Mouse (Mus musculus): ENCODE results near the gene Slc51b. TPM values are rescaled to one million over a fixed set of nuclear protein-coding genes. Genes with fewer than 3 reads are reported as not detected.
A peak's percentile ranks its signal among the peaks of the same experiment; 100 is the strongest.

Slc51b gene
- not detected in 2 replicates for polyA plus RNA-seq (2014; fragmentation: Nextera tagmentation; extraction: Ambion mirVana)

DNA sequence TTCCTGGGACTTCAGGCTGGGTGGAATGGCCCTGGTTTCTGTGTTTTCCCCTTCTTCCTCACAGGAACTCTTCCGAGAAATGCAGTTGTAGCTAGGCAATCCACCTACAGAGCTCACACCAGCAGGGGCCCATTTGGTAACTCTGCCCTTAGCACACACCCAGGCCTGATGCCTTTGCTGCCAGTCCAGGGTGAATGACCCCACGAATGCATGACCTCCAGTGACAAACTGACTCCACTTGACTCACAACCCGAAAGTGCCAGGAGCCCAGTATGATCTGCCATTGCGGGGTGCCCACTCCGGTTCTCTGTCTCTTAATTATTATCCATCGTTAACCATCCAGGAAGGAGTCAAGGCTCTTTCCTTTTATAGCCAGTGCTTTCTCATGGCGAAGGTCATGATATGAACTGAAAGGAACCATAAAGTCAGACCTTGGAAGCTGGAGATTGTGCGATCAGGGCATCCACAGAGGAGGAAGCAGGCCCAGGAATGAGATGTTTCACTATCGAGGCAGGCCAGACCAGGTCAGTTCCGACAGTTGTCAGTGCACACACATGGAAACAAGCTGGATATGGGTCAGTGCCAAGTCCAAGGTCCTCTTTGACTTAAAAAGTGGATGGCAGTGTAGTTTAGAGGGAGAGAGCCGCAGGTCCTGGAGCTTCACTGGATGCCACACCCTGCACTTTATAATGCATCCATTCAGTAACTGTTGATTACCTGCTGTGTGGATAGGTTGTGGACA is at the start of gene Slc51b:
Gene Slc51b, minus strand, starts transcription at position 196 of the 742 bp plus-strand sequence.
- Histone ChIP-seq H3K4me1 (replicated peaks; ENCODE audit: control insufficient read depth, insufficient read depth, low read length) (no peaks in the 10 kb centered on the region), H3K27me3 (ENCODE audit: control insufficient read depth, insufficient read depth, low read length) (no peaks in the 10 kb centered on the region), H3K9ac (ENCODE audit: low read depth, low read length) (no peak within 1 kb of the TSS), H3K27ac (ENCODE audit: low read depth, low read length) (no peak within 1 kb of the TSS), H3K9me3 (ENCODE audit: control insufficient read depth, low read length) (no peaks in the 10 kb centered on the region), H3K4me3 (ENCODE audit: low read depth, low read length) (no peak within 1 kb of the TSS), H3K4me2 (replicated peaks; ENCODE audit: low read depth, low read length) (no peak within 1 kb of the TSS), H3K36me3 (ENCODE audit: control insufficient read depth, insufficient read depth, low read length) (no peaks in the 10 kb centered on the region)
- ATAC-seq (ENCODE audit: low FRiP score) (no peak), DNase-seq (ENCODE audit: low spot score) (no peak)
- 85% methylated on average over 11 of the region's 11 CpGs for WGBS

DNA sequence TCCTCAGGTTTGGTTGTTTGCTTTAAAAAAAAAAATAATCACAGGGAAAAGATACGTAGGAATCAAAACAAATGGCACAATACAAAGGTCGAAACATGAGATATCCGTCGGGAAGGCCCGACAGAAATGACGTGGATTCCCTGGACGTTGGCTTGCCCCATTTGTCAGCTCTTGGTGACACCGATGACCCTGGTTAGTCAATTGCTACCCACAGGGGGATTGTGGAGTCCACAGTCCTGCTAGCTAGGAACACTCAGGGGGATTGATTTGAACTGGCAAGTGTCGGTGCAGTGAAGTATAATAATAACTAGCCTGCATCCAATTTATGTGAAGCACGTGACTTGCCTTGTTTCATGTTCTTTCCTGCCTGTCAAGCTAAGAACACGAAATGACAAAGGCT is 44.9 kb upstream of the Slc51b start:
- Histone ChIP-seq H3K27me3 (ENCODE audit: control insufficient read depth, insufficient read depth, low read length) (no peaks in the 10 kb centered on the region), H3K4me1 (replicated peaks; ENCODE audit: control insufficient read depth, insufficient read depth, low read length) (no peaks in the 10 kb centered on the region), H3K9me3 (ENCODE audit: control insufficient read depth, low read length) (no peaks in the 10 kb centered on the region), H3K27ac (ENCODE audit: low read depth, low read length) (0 out of 2 replicates have a peak overlapping the region, but pooled peaks have one; percentile 18), H3K9ac (ENCODE audit: low read depth, low read length) (no peak overlapping the region), H3K4me2 (replicated peaks; ENCODE audit: low read depth, low read length) (no peak overlapping the region), H3K4me3 (ENCODE audit: low read depth, low read length) (no peak overlapping the region), H3K36me3 (ENCODE audit: control insufficient read depth, insufficient read depth, low read length) (no peaks in the 10 kb centered on the region)
- ATAC-seq (ENCODE audit: low FRiP score) (no peak), DNase-seq (ENCODE audit: low spot score) (peak; percentile 26)
- WGBS = 43% methylated on average over 11 of the region's 11 CpGs

DNA sequence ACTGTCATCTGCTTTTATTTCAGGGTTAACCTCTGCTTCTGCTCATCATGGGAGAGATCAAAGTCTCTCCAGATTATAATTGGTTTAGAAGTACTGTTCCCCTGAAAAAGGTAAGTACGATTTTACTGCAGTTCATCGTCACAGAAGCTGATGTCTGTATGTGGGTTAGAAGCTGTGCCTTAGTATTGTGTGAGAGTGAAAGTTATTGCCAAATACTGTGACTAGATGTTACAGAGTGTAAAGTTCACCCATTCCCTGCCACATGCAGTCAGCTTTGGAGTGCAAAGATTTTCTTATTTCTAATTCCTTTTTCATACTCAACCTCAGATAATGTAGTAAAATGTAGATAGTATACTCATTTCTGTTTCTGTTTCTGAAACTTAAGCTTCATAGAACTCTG is 42.5 kb upstream of the Slc51b start:
- H3K27me3 ChIP-seq (ENCODE audit: control insufficient read depth, insufficient read depth, low read length) = no peaks in the 10 kb centered on the region
- H3K4me3 ChIP-seq (ENCODE audit: low read depth, low read length) = no peak overlapping the region
- WGBS = 91% methylated on average over 2 of the region's 2 CpGs
- H3K36me3 ChIP-seq (ENCODE audit: control insufficient read depth, insufficient read depth, low read length) = no peaks in the 10 kb centered on the region
- no peaks in the 10 kb centered on the region for H3K9me3 ChIP-seq (ENCODE audit: control insufficient read depth, low read length)
- H3K27ac ChIP-seq (ENCODE audit: low read depth, low read length) = no peak overlapping the region
- DNase-seq (ENCODE audit: low spot score) (no peak), ATAC-seq (ENCODE audit: low FRiP score) (no peak)
- no peak overlapping the region for H3K4me2 ChIP-seq (replicated peaks; ENCODE audit: low read depth, low read length)
- H3K4me1 ChIP-seq (replicated peaks; ENCODE audit: control insufficient read depth, insufficient read depth, low read length) = peaks cover 6% of the 10 kb centered on the region
- H3K9ac ChIP-seq (ENCODE audit: low read depth, low read length) = no peak overlapping the region

DNA sequence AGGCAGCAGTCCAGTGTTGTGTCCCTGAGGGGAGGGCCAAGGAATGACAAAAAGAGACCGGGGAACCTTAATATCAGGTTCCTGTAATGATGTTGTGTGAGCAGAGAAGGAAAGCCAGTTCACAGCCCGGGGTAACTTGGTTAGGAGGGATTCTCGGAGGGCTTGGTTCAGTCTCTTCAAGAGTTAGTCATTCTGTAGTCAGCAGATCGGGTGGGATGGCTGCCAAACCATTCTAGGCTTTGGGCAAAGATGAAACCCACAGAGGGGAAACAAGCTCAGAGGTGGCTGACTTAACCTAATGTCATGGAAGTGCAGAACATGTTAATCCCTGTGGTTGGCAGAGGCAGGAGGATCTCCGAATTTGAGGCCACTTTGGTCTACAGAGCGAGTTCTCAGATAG is 41.4 kb upstream of the Slc51b start:
- ATAC-seq (ENCODE audit: low FRiP score) (no peak), DNase-seq (ENCODE audit: low spot score) (no peak)
- Histone ChIP-seq H3K9ac (ENCODE audit: low read depth, low read length) (no peak overlapping the region), H3K4me2 (replicated peaks; ENCODE audit: low read depth, low read length) (no peak overlapping the region), H3K36me3 (ENCODE audit: control insufficient read depth, insufficient read depth, low read length) (no peaks in the 10 kb centered on the region), H3K4me1 (replicated peaks; ENCODE audit: control insufficient read depth, insufficient read depth, low read length) (peaks cover 7% of the 10 kb centered on the region), H3K9me3 (ENCODE audit: control insufficient read depth, low read length) (no peaks in the 10 kb centered on the region), H3K27ac (ENCODE audit: low read depth, low read length) (no peak overlapping the region), H3K27me3 (ENCODE audit: control insufficient read depth, insufficient read depth, low read length) (no peaks in the 10 kb centered on the region), H3K4me3 (ENCODE audit: low read depth, low read length) (no peak overlapping the region)
- WGBS = 96% methylated on average over 6 of the region's 6 CpGs

DNA sequence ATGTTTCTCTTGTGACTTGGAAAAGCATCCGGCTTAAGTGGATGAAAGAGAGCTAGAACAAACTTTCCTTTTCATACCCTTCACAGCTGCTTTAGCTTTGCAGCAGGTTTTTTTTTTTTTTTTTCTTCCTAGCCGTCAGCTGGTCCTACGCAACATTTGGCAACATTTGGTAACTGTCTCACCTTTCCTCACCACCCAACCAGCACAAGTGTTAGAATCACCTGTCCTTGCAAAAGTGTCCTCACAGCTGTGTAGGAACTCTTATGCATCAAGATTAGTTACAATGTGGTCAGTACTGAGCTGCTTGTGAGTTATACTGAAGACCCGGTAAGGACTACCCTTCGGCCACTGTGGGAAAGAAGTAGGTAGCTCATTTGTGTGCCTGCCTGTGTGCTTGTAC is 39.8 kb upstream of the Slc51b start:
- H3K27me3 ChIP-seq (ENCODE audit: control insufficient read depth, insufficient read depth, low read length) = no peaks in the 10 kb centered on the region
- no peak overlapping the region for H3K27ac ChIP-seq (ENCODE audit: low read depth, low read length)
- no peak overlapping the region for H3K4me3 ChIP-seq (ENCODE audit: low read depth, low read length)
- H3K9me3 ChIP-seq (ENCODE audit: control insufficient read depth, low read length) = no peaks in the 10 kb centered on the region
- H3K4me2 ChIP-seq (replicated peaks; ENCODE audit: low read depth, low read length) = no peak overlapping the region
- ATAC-seq (ENCODE audit: low FRiP score) = no peak
- peaks cover 7% of the 10 kb centered on the region for H3K4me1 ChIP-seq (replicated peaks; ENCODE audit: control insufficient read depth, insufficient read depth, low read length)
- 84% methylated on average over 5 of the region's 5 CpGs for WGBS
- DNase-seq (ENCODE audit: low spot score) = no peak
- no peaks in the 10 kb centered on the region for H3K36me3 ChIP-seq (ENCODE audit: control insufficient read depth, insufficient read depth, low read length)
- H3K9ac ChIP-seq (ENCODE audit: low read depth, low read length) = no peak overlapping the region

DNA sequence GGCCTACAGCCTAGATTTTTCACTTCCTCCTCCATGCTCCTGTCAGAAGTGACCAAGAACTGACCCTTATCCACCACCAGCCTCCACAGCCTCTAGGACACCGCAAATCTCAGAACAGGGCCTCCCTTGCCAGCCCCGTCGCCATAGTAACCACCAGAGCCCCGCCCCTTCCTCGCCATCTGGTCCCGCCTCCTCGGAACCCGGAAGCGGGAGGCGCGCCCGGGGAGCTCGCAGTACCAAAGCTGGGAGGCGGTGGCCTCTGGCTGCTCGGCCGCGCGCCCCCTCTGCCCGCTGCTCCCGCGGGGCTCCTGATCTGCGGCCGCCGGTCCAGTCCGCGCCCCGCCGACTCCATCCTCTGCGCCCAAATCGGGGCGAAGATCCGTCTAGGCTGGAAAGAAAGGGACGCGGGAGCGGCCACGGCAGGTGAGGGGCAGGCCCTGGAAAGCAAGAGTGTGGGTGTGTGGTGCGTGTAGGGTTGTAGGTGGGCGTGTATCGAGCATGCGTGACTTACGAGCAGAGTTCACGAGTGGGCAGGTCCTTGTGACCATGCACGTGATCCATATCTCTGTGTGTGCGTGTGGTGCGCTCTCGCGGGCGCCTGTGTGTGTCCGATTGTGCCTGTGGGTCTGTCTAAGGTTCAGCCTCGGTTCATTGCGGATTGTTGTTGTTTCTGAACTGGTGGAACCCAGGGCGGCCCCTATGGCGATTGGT is 38.1 kb upstream of the Slc51b start, which contains the start of gene Spg21:
Gene Spg21, plus strand, starts transcription at position 216 of the 711 bp plus-strand sequence.
- no peaks in the 10 kb centered on the region for H3K36me3 ChIP-seq (ENCODE audit: control insufficient read depth, insufficient read depth, low read length)
- peak within 1 kb of the TSS; percentile 57 for H3K4me2 ChIP-seq (replicated peaks; ENCODE audit: low read depth, low read length)
- peak; percentile 98 for ATAC-seq (ENCODE audit: low FRiP score)
- peaks cover 7% of the 10 kb centered on the region for H3K4me1 ChIP-seq (replicated peaks; ENCODE audit: control insufficient read depth, insufficient read depth, low read length)
- H3K9ac ChIP-seq (ENCODE audit: low read depth, low read length) = peak within 1 kb of the TSS; percentile 83
- peak within 1 kb of the TSS; percentile 81 for H3K4me3 ChIP-seq (ENCODE audit: low read depth, low read length)
- H3K9me3 ChIP-seq (ENCODE audit: control insufficient read depth, low read length) = no peaks in the 10 kb centered on the region
- H3K27ac ChIP-seq (ENCODE audit: low read depth, low read length) = peak within 1 kb of the TSS; percentile 81
- WGBS = under 1% methylated on average over 53 of the region's 53 CpGs
- H3K27me3 ChIP-seq (ENCODE audit: control insufficient read depth, insufficient read depth, low read length) = no peaks in the 10 kb centered on the region
- peak; percentile 98 for DNase-seq (ENCODE audit: low spot score)

DNA sequence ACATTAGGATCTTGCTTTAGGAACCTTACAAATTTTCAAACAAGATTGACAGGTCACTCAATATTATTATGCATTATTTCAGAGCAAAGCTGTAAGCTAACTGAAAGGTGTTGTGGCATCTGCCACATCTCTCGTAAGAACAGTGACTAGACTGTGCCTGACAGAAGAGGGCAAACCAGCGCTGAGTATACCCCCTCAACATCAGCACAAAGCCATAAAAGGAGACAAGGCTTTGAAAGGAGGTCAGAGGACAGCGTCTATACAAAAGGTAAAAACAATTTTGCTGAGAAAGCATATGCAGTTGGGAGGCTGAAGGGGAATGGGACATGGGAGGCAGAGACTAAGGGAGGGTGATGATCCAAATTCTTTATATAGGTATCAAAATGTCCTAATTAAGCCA is 37.4 kb upstream of the Slc51b start:
- 37% methylated on average over 3 of the region's 3 CpGs for WGBS
- DNase-seq (ENCODE audit: low spot score) (no peak), ATAC-seq (ENCODE audit: low FRiP score) (peak; percentile 38)
- Histone ChIP-seq H3K4me1 (replicated peaks; ENCODE audit: control insufficient read depth, insufficient read depth, low read length) (peaks cover 7% of the 10 kb centered on the region), H3K27ac (ENCODE audit: low read depth, low read length) (peak overlapping the region; percentile 81), H3K9me3 (ENCODE audit: control insufficient read depth, low read length) (no peaks in the 10 kb centered on the region), H3K36me3 (ENCODE audit: control insufficient read depth, insufficient read depth, low read length) (no peaks in the 10 kb centered on the region), H3K4me2 (replicated peaks; ENCODE audit: low read depth, low read length) (peak overlapping the region; percentile 57), H3K9ac (ENCODE audit: low read depth, low read length) (no peak overlapping the region), H3K4me3 (ENCODE audit: low read depth, low read length) (no peak overlapping the region), H3K27me3 (ENCODE audit: control insufficient read depth, insufficient read depth, low read length) (no peaks in the 10 kb centered on the region)

DNA sequence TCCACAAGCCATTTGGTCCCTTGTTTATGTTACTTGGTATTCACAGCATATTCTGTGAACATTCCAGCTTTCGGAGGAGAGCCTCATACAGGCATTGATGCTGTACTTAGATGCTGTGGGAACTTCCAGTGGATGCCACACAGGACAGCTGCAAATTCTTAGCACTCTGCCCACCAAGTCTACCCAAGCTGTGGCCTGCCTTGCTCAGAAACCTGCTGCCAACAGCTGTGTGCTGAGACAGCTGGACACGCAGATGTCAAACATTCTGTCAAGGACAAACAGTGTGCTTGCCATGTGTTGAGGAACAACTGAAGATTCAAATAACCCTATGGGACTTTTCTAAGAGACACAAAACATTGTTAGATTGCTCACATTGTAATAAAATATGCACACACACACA is 36.2 kb upstream of the Slc51b start:
- H3K9me3 ChIP-seq (ENCODE audit: control insufficient read depth, low read length) = no peaks in the 10 kb centered on the region

More for the DNA sequence above, 36.2 kb upstream of the Slc51b start:
- no peak overlapping the region for H3K27ac ChIP-seq (ENCODE audit: low read depth, low read length)
- H3K27me3 ChIP-seq (ENCODE audit: control insufficient read depth, insufficient read depth, low read length) = no peaks in the 10 kb centered on the region
- WGBS = 91% methylated on average over 2 of the region's 2 CpGs
- no peak for ATAC-seq (ENCODE audit: low FRiP score)
- no peak overlapping the region for H3K9ac ChIP-seq (ENCODE audit: low read depth, low read length)
- H3K4me1 ChIP-seq (replicated peaks; ENCODE audit: control insufficient read depth, insufficient read depth, low read length) = peaks cover 7% of the 10 kb centered on the region
- no peak overlapping the region for H3K4me2 ChIP-seq (replicated peaks; ENCODE audit: low read depth, low read length)
- H3K36me3 ChIP-seq (ENCODE audit: control insufficient read depth, insufficient read depth, low read length) = no peaks in the 10 kb centered on the region
- DNase-seq (ENCODE audit: low spot score) = no peak
- no peak overlapping the region for H3K4me3 ChIP-seq (ENCODE audit: low read depth, low read length)

Measured in hindbrain, embryonic 11.5 days (tissue).